Mouse (Mus musculus) cortical plate, adult 2 months (tissue): ENCODE measurements around the gene Nebl.

Experiments used
- CTCF ChIP-seq: fragments of 200-500 bp; IDR thresholded peaks from 2 replicates; pipeline ENCODE4 v1.5.1; 2011; ENCODE audit warnings: mild to moderate bottlenecking, control low read depth, low read length; ENCODE audit not compliant: insufficient read depth; ENCODE audit errors: extremely low read depth
- POLR2A ChIP-seq: fragments of 200-500 bp; IDR thresholded peaks from 2 replicates; pipeline ENCODE4 v1.6.1; 2011; ENCODE audit warnings: mild to moderate bottlenecking, low read length, control low read depth; ENCODE audit not compliant: insufficient read depth; ENCODE audit errors: extremely low read depth

DNA sequence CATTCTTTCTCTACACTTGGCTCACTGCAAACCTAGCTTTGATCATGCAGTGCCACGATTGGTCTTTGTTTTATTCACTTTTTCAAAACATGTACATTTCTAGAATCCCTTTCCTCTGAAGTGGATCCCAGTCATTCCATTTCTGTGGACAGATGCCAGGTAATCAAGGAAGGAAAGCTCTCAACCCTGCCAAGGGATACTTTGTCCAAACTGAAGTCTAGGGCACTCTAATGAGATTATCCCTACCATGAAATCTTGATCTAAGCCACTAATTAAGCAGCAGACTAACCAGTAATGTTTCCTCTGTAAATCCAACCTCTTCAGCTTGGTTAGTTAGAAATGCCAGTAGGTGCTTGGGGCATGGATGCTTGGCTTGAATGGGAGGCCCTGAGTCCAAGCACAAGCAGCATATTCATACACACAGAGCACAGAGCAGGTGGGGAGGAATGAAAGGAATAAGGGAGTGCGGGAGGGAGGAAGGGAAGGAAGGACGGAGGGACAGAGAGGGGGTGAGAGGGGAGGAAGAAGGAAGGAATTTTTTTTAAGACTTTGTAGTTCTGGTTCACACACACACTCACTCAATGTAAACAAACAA lies 184.8 kb downstream of the Nebl start:
- no peak for TF ChIP-seq CTCF
- TF ChIP-seq POLR2A = no peak
